Mouse (Mus musculus) embryonic facial prominence, embryonic 15.5 days (tissue): ENCODE measurements at regions not wholly inside any gene's neighbourhood (a gene's known extent, or its start where the extent isn't known, plus 50 kb on each side); places are given as distances from the start of the nearest gene placed in this dataset.

Source experiments
- ATAC-seq: fragments of 200-750 bp; cut with Nextera tagmentation; 2 replicates; pipeline ENCODE4 v1.8.0; 2017; ENCODE audit warnings: low read depth, moderate TSS enrichment; ENCODE audit not compliant: insufficient number of reproducible peaks, low FRiP score, low TSS enrichment
- H3K27ac ChIP-seq: fragments of 300-500 bp; sonication (generic); replicated peaks from 2 replicates; pipeline ENCODE4 v1.5.1; 2015; ENCODE audit warnings: mild to moderate bottlenecking, inconsistent platforms
- H3K27me3 ChIP-seq: fragments of 300-500 bp; sonication (generic); 2 replicates; pipeline ENCODE4 v1.6.1; 2015; ENCODE audit warnings: inconsistent platforms
- H3K36me3 ChIP-seq: fragments of 300-500 bp; sonication (generic); 2 replicates; pipeline ENCODE4 v1.6.1; 2015; ENCODE audit warnings: mild to moderate bottlenecking, inconsistent platforms
- H3K4me1 ChIP-seq: fragments of 300-500 bp; sonication (generic); 2 replicates; pipeline ENCODE4 v1.6.1; 2015; ENCODE audit warnings: inconsistent platforms
- H3K4me2 ChIP-seq: fragments of 300-500 bp; sonication (generic); replicated peaks from 2 replicates; pipeline ENCODE4 v1.6.1; 2015; ENCODE audit warnings: mild to moderate bottlenecking, inconsistent platforms
- H3K4me3 ChIP-seq: fragments of 300-500 bp; sonication (generic); replicated peaks from 2 replicates; pipeline ENCODE4 v1.5.1; 2015; ENCODE audit warnings: mild to moderate bottlenecking, inconsistent platforms
- H3K9ac ChIP-seq: fragments of 300-500 bp; sonication (generic); 2 replicates; pipeline ENCODE4 v1.6.1; 2015; ENCODE audit warnings: inconsistent platforms
- H3K9me3 ChIP-seq: fragments of 300-500 bp; sonication (generic); replicated peaks from 2 replicates; pipeline ENCODE4 v1.6.1; 2016; ENCODE audit warnings: inconsistent platforms
- WGBS: fragments of 180-500 bp; shearing (Covaris S2); methylation state at CpG from one replicate; pipeline ENCODE4 v1.1.7; 2015; 5-methylcytosine and 5-hydroxymethylcytosine counted together

GRCm38 (mm10) chr16:24341736-24342135 lies 51.6 kb upstream of the Lpp start:
- peaks cover 12% of the 10 kb centered on the region for H3K4me1 ChIP-seq
- H3K9me3 ChIP-seq = no peaks in the 10 kb centered on the region
- no peak overlapping the region for H3K4me3 ChIP-seq
- H3K27me3 ChIP-seq = no peaks in the 10 kb centered on the region
- 80% methylated on average over 7 of the region's 7 CpGs for WGBS
- H3K27ac ChIP-seq = no peak overlapping the region
- no peak for ATAC-seq
- no peaks in the 10 kb centered on the region for H3K36me3 ChIP-seq
- H3K9ac ChIP-seq = no peak overlapping the region
- no peak overlapping the region for H3K4me2 ChIP-seq

GRCm38 (mm10) chr16:24340646-24341045 lies 52.7 kb upstream of the Lpp start:
- peaks cover 12% of the 10 kb centered on the region for H3K4me1 ChIP-seq
- H3K27me3 ChIP-seq = no peaks in the 10 kb centered on the region
- H3K36me3 ChIP-seq = no peaks in the 10 kb centered on the region
- no peak for ATAC-seq
- no peak overlapping the region for H3K9ac ChIP-seq
- H3K9me3 ChIP-seq = no peaks in the 10 kb centered on the region
- 78% methylated on average over 7 of the region's 7 CpGs for WGBS
- no peak overlapping the region for H3K4me2 ChIP-seq
- no peak overlapping the region for H3K4me3 ChIP-seq
- H3K27ac ChIP-seq = no peak overlapping the region

- no peak for ATAC-seq
- Histone ChIP-seq H3K27ac (no peak overlapping the region), H3K27me3 (no peaks in the 10 kb centered on the region)
Measured at GRCm38 (mm10) chr16:24339320-24340265, 53.7 kb upstream of the Lpp start.

GRCm38 (mm10) chr16:24338404-24338803 lies 54.9 kb upstream of the Lpp start:
- H3K4me2 ChIP-seq = no peak overlapping the region
- peaks cover 12% of the 10 kb centered on the region for H3K4me1 ChIP-seq
- H3K27me3 ChIP-seq = no peaks in the 10 kb centered on the region
- no peaks in the 10 kb centered on the region for H3K36me3 ChIP-seq
- no peak for ATAC-seq
- no peak overlapping the region for H3K27ac ChIP-seq
- H3K9me3 ChIP-seq = no peaks in the 10 kb centered on the region
- H3K9ac ChIP-seq = no peak overlapping the region
- WGBS = 84% methylated on average over 7 of the region's 7 CpGs
- no peak overlapping the region for H3K4me3 ChIP-seq

More at GRCm38 (mm10) chr16:24339320-24340265, 53.7 kb upstream of the Lpp start:
- WGBS = 30% methylated on average over 10 of the region's 10 CpGs
- Histone ChIP-seq H3K4me2 (no peak overlapping the region), H3K4me3 (no peak overlapping the region), H3K9ac (no peak overlapping the region), H3K4me1 (peaks cover 12% of the 10 kb centered on the region), H3K36me3 (no peaks in the 10 kb centered on the region), H3K9me3 (no peaks in the 10 kb centered on the region)

- Histone ChIP-seq H3K27me3 (no peaks in the 10 kb centered on the region), H3K27ac (no peak overlapping the region), H3K9ac (no peak overlapping the region), H3K4me3 (no peak overlapping the region), H3K4me1 (peaks cover 4% of the 10 kb centered on the region; the same call in 1 of the 2 replicates), H3K9me3 (no peaks in the 10 kb centered on the region), H3K4me2 (no peak overlapping the region), H3K36me3 (no peaks in the 10 kb centered on the region)
- ATAC-seq = no peak
- 59% methylated on average over 2 of the region's 2 CpGs for whole genome bisulfite sequencing
Measured at GRCm38 (mm10) chr16:24334389-24334788, 58.9 kb upstream of the Lpp start.

- no peak for ATAC-seq
- Histone ChIP-seq H3K9me3 (no peaks in the 10 kb centered on the region), H3K36me3 (no peaks in the 10 kb centered on the region), H3K9ac (no peak overlapping the region), H3K4me3 (no peak overlapping the region), H3K4me1 (no peaks in the 10 kb centered on the region), H3K4me2 (no peak overlapping the region), H3K27ac (no peak overlapping the region), H3K27me3 (no peaks in the 10 kb centered on the region)
- 84% methylated on average over 13 of the region's 13 CpGs for WGBS
Measured at GRCm38 (mm10) chr16:24331446-24332020, 61.8 kb upstream of the Lpp start.

GRCm38 (mm10) chr16:24326571-24326970 lies 66.7 kb upstream of the Lpp start:
- no peaks in the 10 kb centered on the region for H3K36me3 ChIP-seq
- H3K9ac ChIP-seq = no peak overlapping the region
- H3K4me2 ChIP-seq = no peak overlapping the region
- ATAC-seq = no peak
- H3K27me3 ChIP-seq = no peaks in the 10 kb centered on the region
- H3K27ac ChIP-seq = no peak overlapping the region
- WGBS = 72% methylated on average over 4 of the region's 4 CpGs
- no peaks in the 10 kb centered on the region for H3K4me1 ChIP-seq
- no peak overlapping the region for H3K4me3 ChIP-seq
- no peaks in the 10 kb centered on the region for H3K9me3 ChIP-seq

- H3K4me1 ChIP-seq = no peaks in the 10 kb centered on the region
- H3K4me2 ChIP-seq = no peak overlapping the region
- H3K27me3 ChIP-seq = no peaks in the 10 kb centered on the region
- no peak overlapping the region for H3K9ac ChIP-seq
- no peak overlapping the region for H3K4me3 ChIP-seq
- no peaks in the 10 kb centered on the region for H3K9me3 ChIP-seq
- no peak overlapping the region for H3K27ac ChIP-seq
- no peaks in the 10 kb centered on the region for H3K36me3 ChIP-seq
- WGBS = 88% methylated on average over 5 of the region's 5 CpGs
- no peak for ATAC-seq
Measured at GRCm38 (mm10) chr16:24326046-24326445, 67.3 kb upstream of the Lpp start.

GRCm38 (mm10) chr16:24324917-24325316 lies 68.4 kb upstream of the Lpp start:
- Histone ChIP-seq H3K36me3 (no peaks in the 10 kb centered on the region), H3K4me2 (no peak overlapping the region), H3K9ac (no peak overlapping the region), H3K27me3 (no peaks in the 10 kb centered on the region), H3K27ac (no peak overlapping the region), H3K9me3 (no peaks in the 10 kb centered on the region), H3K4me3 (no peak overlapping the region), H3K4me1 (no peaks in the 10 kb centered on the region)
- ATAC-seq = no peak
- WGBS = 92% methylated on average over 2 of the region's 2 CpGs

- H3K9ac ChIP-seq = no peak overlapping the region
- H3K27me3 ChIP-seq = no peaks in the 10 kb centered on the region
- H3K9me3 ChIP-seq = no peaks in the 10 kb centered on the region
- no peak for ATAC-seq
- H3K36me3 ChIP-seq = no peaks in the 10 kb centered on the region
- no peak overlapping the region for H3K27ac ChIP-seq
- no peak overlapping the region for H3K4me3 ChIP-seq
- 81% methylated on average over 8 of the region's 8 CpGs for WGBS
- no peak overlapping the region for H3K4me2 ChIP-seq
- no peaks in the 10 kb centered on the region for H3K4me1 ChIP-seq
Measured at GRCm38 (mm10) chr16:24318723-24319437, 74.4 kb upstream of the Lpp start.

- Histone ChIP-seq H3K4me1 (no peaks in the 10 kb centered on the region), H3K4me3 (no peak overlapping the region), H3K9me3 (no peaks in the 10 kb centered on the region), H3K36me3 (no peaks in the 10 kb centered on the region), H3K9ac (no peak overlapping the region), H3K4me2 (no peak overlapping the region), H3K27me3 (no peaks in the 10 kb centered on the region), H3K27ac (no peak overlapping the region)
- WGBS = 66% methylated on average over 7 of the region's 7 CpGs
- no peak for ATAC-seq
Measured at GRCm38 (mm10) chr16:24313544-24314326, 79.6 kb upstream of the Lpp start.
